Mouse (Mus musculus) frontal cortex, postnatal 36 days (tissue): ENCODE data around the gene Tnni3k.

Source experiments
- DNase-seq, 2 experiments: peaks; one replicate each; pipeline ENCODE4 v3.0.0; 2022; ENCODE audit warnings: low spot score in 2 of 2

Tnni3k gene

DNA sequence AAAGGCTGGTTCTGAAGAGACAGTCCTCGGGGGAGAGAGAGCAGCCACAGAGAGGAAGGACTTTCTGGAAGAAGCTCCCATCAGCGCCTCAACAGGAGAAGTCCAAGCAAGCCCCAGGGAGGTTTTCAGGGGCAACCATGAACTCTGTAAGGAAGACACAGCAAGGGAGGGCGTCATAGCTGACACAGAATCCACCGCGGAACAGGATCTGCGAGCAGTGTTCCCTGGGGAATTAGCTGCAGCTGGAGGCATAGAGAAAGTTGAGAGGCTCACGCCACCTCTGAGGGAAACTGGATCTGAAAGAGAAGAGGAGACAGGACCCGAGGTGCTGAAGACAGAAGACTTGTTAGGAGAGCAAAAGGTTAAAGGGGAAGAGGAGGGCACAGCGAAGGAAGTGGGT is 291.8 kb downstream of the Tnni3k start:
- no peak for DNase-seq

- no peak for DNase-seq
Measured at GRCm38 (mm10) chr3:154761108-154761507, 294.1 kb downstream of the Tnni3k start.

GRCm38 (mm10) chr3:154758089-154758488 is 297.1 kb downstream of the Tnni3k start:
- DNase-seq = no peak

GRCm38 (mm10) chr3:154755225-154755624 is 300.0 kb downstream of the Tnni3k start:
- no peak for DNase-seq

DNA sequence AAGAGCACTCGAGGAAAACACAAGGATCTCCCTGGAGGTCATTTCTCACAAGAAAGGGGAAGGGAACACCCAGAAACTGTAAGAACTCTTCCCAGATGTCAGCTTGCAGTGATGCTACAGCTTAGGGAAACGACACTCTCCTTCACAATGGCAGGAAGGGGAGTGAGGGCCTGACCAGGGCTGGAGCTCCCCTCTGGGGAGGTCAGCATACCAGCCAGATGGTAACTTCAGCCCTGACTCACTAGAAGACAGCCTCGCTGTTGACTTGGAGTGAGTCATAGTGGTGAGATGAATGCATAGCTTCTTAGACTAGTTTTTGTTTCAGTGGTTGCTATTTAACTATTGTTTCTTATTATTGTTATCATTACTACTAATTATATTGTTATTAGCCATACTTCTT is 300.7 kb downstream of the Tnni3k start:
- no peak for DNase-seq

GRCm38 (mm10) chr3:154744317-154744716 is 310.9 kb downstream of the Tnni3k start:
- no peak for DNase-seq

DNA sequence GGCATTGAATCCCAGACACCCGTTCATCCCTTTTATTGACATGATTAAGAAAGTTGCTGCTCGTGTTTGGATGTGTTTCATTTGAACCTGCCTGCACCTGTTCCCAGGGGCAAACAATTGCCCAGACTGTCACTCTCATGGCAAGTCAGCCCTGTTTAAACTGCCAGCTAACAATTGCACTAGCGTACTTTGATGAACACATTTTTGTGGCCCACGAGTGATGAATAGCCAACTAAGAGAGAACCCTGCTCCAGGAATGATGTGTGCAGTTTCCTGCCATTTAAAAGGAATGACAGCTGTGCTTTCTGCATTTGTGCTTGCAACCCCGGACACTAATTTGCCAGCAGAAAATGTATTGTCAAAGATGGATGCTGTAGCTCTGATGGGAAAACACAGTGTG is 312.3 kb downstream of the Tnni3k start:
- DNase-seq = no peak

GRCm38 (mm10) chr3:154741496-154741895 is 313.7 kb downstream of the Tnni3k start:
- DNase-seq = no peak
